Mouse (Mus musculus) urinary bladder, adult 2 months (tissue): ENCODE measurements around the gene Arrdc4. TPM values are rescaled to one million over a fixed set of nuclear protein-coding genes. Genes with fewer than 3 reads are reported as not detected.

ENCODE experiments used
- DNase-seq: peaks from one replicate; pipeline ENCODE4 v3.0.0; 2022; ENCODE audit warnings: low spot score
- polyA plus RNA-seq: library from polyadenylated mRNA; depleted of rRNA; stranded (reverse); fragments of >200 nt; gene quantifications from 2 replicates; pipeline ENCODE4 v1.2.3, GENCODE M21; 2012

Arrdc4 gene
- polyA plus RNA-seq, 1 experiment = 17.2 TPM

DNA sequence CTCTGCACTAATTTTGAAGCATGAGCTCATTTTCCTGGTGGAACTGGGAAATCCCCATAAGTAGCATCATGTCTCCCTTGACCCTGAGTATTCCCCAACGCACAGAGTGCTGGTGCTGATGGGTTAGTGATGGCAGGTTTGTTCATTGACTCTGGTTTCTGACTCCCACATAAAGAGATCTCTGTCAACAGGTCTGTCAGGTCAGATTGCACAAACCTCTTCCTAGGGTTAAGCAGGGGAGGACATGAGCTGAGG is 39.8 kb downstream of the Arrdc4 start:
- no peak for DNase-seq

GRCm38 (mm10) chr7:68708563-68709318 is 40.3 kb downstream of the Arrdc4 start:
- no peak for DNase-seq

DNA sequence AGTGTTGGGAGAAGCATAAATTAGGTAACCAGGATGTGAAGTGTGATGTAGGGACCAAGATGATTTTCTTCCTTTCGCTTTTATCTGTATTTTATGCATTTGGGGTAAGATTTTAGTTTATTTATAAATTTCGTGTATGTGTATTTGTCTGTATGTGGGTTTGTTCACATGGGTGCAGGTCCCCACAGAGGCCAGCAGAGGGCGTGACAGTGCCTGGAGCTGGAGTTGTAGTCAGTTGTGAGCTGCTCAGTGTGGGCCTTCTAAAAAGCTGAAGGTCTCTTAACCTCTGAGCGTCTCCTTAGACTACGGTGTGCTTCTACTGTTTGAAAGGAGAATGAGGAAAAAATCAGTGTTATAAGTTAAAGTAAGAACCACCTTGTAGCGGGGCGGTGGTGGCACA is 43.9 kb downstream of the Arrdc4 start:
- DNase-seq = no peak

DNA sequence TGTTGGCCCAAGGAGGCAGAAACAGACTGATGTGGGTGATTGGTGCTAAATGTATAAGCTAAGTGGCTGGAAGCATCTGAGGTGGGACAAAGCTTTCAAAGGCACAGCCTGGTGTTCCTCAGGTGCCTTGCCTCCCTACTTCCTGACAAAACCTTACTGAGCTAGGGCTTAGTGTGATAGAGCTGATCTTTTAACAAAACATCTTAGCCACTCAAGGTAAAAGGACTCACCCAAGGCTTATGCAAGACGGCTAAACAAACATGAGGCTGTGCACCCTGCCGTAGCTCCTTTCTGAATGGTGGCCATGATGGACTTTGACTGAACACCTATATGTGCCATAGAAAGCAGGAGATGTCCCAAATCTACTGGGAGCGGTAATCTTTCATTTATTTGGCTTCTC is 51.7 kb downstream of the Arrdc4 start:
- no peak for DNase-seq

DNA sequence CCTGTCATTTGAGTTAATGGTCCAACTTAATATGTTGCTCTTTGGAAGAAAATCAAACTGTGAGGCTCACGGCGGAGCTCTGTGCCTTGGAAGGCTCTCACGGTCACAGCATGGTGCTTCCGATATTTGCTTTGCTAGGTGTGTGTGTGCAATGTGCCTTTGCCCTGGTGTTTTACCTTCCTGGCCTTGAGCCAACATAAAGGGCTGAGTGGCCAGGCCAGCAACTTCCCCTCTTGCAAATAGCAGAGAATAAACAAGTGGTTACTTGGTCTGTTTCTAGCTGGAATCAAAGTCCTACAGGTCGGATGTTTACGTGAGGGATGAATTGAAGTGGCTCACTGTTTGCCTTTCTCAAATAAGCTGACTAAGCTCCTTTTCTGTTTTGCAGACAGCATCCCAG is 52.1 kb downstream of the Arrdc4 start:
- no peak for DNase-seq

- no peak for DNase-seq
Measured at GRCm38 (mm10) chr7:68696446-68696845, 52.6 kb downstream of the Arrdc4 start.

GRCm38 (mm10) chr7:68692731-68693130 is 56.3 kb downstream of the Arrdc4 start:
- DNase-seq = no peak

- no peak for DNase-seq
Measured at GRCm38 (mm10) chr7:68691454-68691853, 57.6 kb downstream of the Arrdc4 start.

GRCm38 (mm10) chr7:68687140-68687611 is 61.9 kb downstream of the Arrdc4 start:
- DNase-seq = no peak
